Mouse (Mus musculus): Measurements from ENCODE around the gene Nell2. TPM values are rescaled to one million over a fixed set of nuclear protein-coding genes. Genes with fewer than 3 reads are reported as not detected.

The Nell2 gene
- polyA plus RNA-seq, 1 experiment, result 0.04 TPM

DNA sequence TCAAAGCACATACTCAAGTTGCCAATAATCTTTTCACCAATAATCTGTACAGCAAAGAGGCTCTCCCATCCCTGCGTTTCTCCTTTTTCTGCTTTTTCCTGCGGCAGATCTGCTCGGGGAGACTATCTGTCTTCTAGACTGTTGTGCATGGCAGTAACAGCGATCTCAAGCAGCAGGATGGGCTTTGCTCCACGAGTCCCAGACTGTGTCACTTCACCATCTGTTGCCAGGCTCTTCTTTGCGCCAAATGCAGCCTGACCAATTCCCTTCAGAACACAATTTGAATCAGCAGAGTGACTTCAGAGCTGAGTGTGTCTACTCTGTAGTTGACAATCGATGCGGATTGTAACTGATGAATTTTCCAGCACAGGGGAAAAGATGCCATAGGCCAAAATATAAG lies 484.3 kb downstream of the Nell2 start:
- Histone ChIP-seq H3K36me3 (ENCODE audit: control insufficient read depth, insufficient read depth) (no peaks in the 10 kb centered on the region), H3K79me2 (ENCODE audit: control insufficient read depth, insufficient read depth) (no peaks in the 10 kb centered on the region), H3ac (ENCODE audit: control insufficient read depth, insufficient read length) (no peak overlapping the region), H3K27me3 (ENCODE audit: control insufficient read depth, insufficient read depth, insufficient read length) (no peaks in the 10 kb centered on the region), H3K4me3 (no peak overlapping the region), H3K4me2 (ENCODE audit: low read depth) (no peak overlapping the region)
- TF ChIP-seq CEBPB (IDR thresholded peaks at IDR 0.05; ENCODE audit: insufficient read depth, poor library complexity, severe bottlenecking) (no peak), POLR2AphosphoS2 (IDR thresholded peaks at IDR 0.05; ENCODE audit: insufficient read length, low read depth) (no peak), USF1 (IDR thresholded peaks at IDR 0.05; ENCODE audit: low read depth) (no peak), MAX (IDR thresholded peaks at IDR 0.05; ENCODE audit: low read depth) (no peak), SRF (IDR thresholded peaks at IDR 0.05; ENCODE audit: control insufficient read depth, insufficient read length, low read depth) (no peak), POLR2A (IDR thresholded peaks at IDR 0.05; ENCODE audit: insufficient read length, low read depth) (no peak), E2F4 (IDR thresholded peaks at IDR 0.05; ENCODE audit: insufficient read depth) (no peak), TCF3 (IDR thresholded peaks at IDR 0.05; ENCODE audit: insufficient read length, low read depth) (no peak), TCF12 (IDR thresholded peaks at IDR 0.05; ENCODE audit: insufficient read depth, poor library complexity, severe bottlenecking) (no peak), MYOG (IDR thresholded peaks at IDR 0.05; ENCODE audit: control insufficient read depth in 1 of 3, insufficient read depth in 1 of 3, insufficient read length in 2 of 3, low read depth in 2 of 3) (no peak), REST (IDR thresholded peaks at IDR 0.05; ENCODE audit: insufficient read depth, insufficient read length) (no peak), MYOD1 (IDR thresholded peaks at IDR 0.05; ENCODE audit: control insufficient read depth in 1 of 3, insufficient read length in 2 of 3, low read depth in 2 of 3) (no peak)

DNA sequence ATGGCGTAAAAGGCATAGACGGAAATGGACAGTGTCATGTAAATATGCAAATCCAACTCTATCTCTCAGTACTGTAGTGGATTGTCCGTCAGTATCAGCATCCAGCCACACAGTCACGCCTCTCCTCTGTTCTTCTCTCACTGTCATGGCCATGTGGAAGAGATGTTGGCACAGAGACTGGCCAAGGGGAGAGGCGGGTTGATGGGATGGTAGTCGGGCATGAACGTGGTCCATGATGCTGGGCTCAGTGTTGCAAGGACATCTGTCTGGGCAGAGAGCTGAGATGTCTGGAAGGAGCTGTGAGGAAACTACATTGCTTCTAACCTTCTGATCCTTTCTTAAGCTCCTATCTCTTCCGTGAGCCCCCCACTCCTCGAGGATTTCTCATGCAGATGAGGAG lies 485.9 kb downstream of the Nell2 start:
- Histone ChIP-seq H3K79me2 (ENCODE audit: control insufficient read depth, insufficient read depth) (no peaks in the 10 kb centered on the region), H3K4me3 (no peak overlapping the region), H3ac (ENCODE audit: control insufficient read depth, insufficient read length) (no peak overlapping the region), H3K27me3 (ENCODE audit: control insufficient read depth, insufficient read depth, insufficient read length) (no peaks in the 10 kb centered on the region), H3K36me3 (ENCODE audit: control insufficient read depth, insufficient read depth) (no peaks in the 10 kb centered on the region), H3K4me2 (ENCODE audit: low read depth) (no peak overlapping the region)
- TF ChIP-seq TCF12 (IDR thresholded peaks at IDR 0.05; ENCODE audit: insufficient read depth, poor library complexity, severe bottlenecking) (no peak), USF1 (IDR thresholded peaks at IDR 0.05; ENCODE audit: low read depth) (no peak), MYOG (IDR thresholded peaks at IDR 0.05; ENCODE audit: control insufficient read depth in 1 of 3, insufficient read depth in 1 of 3, insufficient read length in 2 of 3, low read depth in 2 of 3) (no peak)

DNA sequence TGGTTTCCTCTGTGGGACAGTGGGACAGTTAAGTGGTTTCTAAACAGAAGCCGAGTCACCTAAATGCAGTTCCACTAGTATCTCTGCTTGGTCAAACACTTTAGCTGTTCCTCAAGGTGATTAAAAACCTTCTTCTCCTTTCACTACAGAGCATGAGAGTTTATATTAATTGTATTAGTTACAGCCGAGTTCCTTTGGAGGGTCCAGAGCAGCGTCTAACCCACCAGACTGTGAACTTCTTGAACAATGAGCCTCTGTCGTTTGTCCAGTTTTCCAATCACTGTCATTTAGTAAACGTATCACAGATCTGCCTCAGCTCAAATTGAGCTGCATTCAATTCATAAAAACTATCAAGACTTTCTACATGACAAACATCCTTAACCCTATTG lies 498.9 kb downstream of the Nell2 start:
- H3K27me3 ChIP-seq (ENCODE audit: control insufficient read depth, insufficient read depth, insufficient read length), result no peaks in the 10 kb centered on the region
- H3ac ChIP-seq (ENCODE audit: control insufficient read depth, insufficient read length), result no peak overlapping the region
- no peaks in the 10 kb centered on the region for H3K79me2 ChIP-seq (ENCODE audit: control insufficient read depth, insufficient read depth)
- no peak overlapping the region for H3K4me3 ChIP-seq
- no peak for TF ChIP-seq POLR2A (IDR thresholded peaks at IDR 0.05; ENCODE audit: insufficient read length, low read depth)
- no peak for TF ChIP-seq USF1 (IDR thresholded peaks at IDR 0.05; ENCODE audit: low read depth)
- TF ChIP-seq POLR2AphosphoS2 (IDR thresholded peaks at IDR 0.05; ENCODE audit: insufficient read length, low read depth), result no peak
- TF ChIP-seq TCF12 (IDR thresholded peaks at IDR 0.05; ENCODE audit: insufficient read depth, poor library complexity, severe bottlenecking), result no peak
- no peak for TF ChIP-seq TCF3 (IDR thresholded peaks at IDR 0.05; ENCODE audit: insufficient read length, low read depth)
- no peak overlapping the region for H3K4me2 ChIP-seq (ENCODE audit: low read depth)
- no peaks in the 10 kb centered on the region for H3K36me3 ChIP-seq (ENCODE audit: control insufficient read depth, insufficient read depth)

DNA sequence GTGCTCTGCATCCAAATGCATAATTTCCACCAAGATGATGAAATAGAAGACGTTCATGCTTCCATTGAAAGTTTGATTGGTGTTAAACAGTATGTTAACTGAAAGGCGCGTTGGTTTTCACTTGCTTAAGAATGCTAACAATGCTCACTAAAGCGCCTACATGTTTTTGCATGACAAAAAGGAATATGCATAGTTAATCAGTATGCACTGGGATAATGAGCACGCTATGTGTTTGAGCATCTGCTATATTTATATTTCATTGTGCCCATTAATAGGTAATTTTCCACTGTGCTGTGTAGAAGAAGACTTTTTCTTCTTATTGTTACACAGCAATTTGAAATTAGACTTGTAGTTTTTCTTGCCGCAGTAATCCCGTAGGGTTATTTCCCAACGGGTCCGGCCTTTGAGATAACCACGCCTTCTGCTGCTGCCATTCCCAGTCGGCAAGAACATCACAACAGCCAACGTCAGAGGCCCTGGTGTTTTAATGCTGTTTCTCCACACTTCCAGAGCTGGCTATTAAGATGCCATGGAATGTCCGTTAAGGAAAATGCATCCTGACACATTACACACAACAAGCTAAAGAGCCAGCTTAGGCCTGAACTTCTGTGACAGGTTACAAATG lies 499.4 kb downstream of the Nell2 start:
- Histone ChIP-seq H3K4me2 (ENCODE audit: low read depth) (no peak overlapping the region), H3K36me3 (ENCODE audit: control insufficient read depth, insufficient read depth) (no peaks in the 10 kb centered on the region), H3K79me2 (ENCODE audit: control insufficient read depth, insufficient read depth) (no peaks in the 10 kb centered on the region), H3K27me3 (ENCODE audit: control insufficient read depth, insufficient read depth, insufficient read length) (no peaks in the 10 kb centered on the region), H3ac (ENCODE audit: control insufficient read depth, insufficient read length) (no peak overlapping the region), H3K4me3 (no peak overlapping the region)
- no peak for TF ChIP-seq USF1 (IDR thresholded peaks at IDR 0.05; ENCODE audit: low read depth)
- TF ChIP-seq TCF3 (IDR thresholded peaks at IDR 0.05; ENCODE audit: insufficient read length, low read depth), result no peak
- TF ChIP-seq CEBPB (IDR thresholded peaks at IDR 0.05; ENCODE audit: insufficient read depth, poor library complexity, severe bottlenecking), result no peak
- TF ChIP-seq SRF (IDR thresholded peaks at IDR 0.05; ENCODE audit: control insufficient read depth, insufficient read length, low read depth), result no peak
- TF ChIP-seq TCF12 (IDR thresholded peaks at IDR 0.05; ENCODE audit: insufficient read depth, poor library complexity, severe bottlenecking), result no peak
- TF ChIP-seq MAX (IDR thresholded peaks at IDR 0.05; ENCODE audit: low read depth), result no peak

Other genes starting within 250 kb of the Nell2 start
- gene Dbx2, start 127.4 kb upstream of the Nell2 start, polyA plus RNA-seq (2012; fragmentation: generic; extraction: Trizol), result not detected